Mouse (Mus musculus): ENCODE data around the gene Atp6ap1.
A peak's percentile ranks its signal among the peaks of the same experiment; 100 is the strongest.

Atp6ap1 gene

DNA sequence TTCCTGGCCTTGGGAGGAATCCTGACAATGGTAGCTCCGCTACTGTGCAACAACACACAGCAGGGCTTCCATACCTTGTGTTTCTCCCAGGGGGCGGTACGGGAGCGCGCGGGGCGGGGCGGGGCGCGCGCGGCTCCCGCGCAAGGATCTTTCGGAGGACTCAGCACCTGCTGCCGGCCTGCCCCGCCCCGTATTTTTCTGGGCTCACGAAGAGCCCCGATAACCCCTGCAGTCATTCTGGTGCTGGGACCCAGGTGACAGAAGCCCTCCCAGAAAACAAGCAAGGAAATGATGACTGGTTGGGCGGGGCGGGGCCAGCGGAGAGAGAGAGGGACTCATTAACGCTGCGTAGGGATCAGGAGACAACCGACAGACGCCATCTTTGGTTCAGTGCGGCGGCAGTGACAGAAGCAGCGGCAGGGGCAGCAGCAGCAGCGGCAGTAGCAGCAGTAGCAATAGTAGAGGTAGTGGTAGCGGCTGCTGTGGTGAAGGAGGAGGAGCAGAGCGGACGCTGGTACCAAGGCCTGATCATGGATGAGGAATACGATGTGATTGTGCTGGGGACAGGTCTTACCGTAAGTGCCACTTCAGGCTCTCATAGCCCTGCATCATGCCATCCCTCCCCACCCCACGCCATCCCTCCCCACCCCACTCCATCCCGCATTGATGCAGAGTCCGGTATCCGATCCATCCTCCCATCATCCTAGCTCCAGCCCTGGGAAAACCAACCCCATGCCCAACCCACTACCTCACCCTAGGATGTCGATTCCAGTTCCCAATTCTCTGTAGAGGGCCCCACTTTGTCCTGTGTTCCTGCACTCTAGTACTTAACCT, 8.2 kb downstream of the Atp6ap1 start, which contains the start of gene Gdi1:
Gdi1 (plus strand) TSS at position 132 of the 834 bp plus-strand sequence.
- DNase-seq: peak; percentile 83

DNA sequence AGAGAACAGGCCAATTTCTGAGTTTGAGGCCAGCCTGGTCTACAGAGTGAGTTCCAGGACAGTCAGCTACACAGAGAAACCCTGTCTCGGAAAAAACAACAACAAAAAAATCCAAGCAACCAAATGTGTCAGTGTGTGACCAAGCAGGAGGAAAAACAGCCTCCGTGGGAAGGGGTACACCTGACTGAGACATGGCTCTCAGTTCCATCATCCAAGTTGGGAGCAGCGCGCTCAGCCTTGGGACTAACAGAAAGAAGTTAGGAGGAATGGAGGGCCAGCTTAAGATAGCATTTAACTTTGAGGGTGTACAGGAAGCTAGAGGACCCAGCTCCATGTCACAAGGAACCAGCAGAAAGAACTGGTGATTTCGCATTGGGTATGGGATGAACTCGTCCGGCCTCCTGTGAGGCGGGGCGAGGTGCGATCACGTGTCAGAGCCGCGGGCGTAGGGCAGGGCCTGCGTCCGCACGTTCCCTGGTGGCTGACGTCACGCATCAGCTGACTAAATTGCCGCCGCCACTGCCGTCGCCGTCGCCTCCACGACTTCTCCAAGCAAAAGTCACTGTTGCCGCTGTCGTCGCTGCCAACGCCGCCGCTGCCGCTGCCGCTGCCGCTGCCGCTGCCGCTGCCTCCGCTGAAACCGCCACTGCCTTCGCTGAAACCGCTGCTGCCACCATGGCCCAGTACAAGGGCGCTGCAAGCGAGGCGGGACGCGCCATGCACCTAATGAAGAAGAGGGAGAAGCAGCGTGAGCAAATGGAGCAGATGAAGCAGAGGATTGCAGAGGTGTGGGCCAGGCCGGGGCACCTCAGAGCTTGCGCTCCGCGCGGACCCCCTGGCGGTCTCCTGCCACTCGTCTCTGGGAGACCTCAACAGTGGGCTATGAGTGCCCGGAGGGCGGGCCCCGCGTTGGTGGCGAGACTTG, 15.9 kb downstream of the Atp6ap1 start, which contains the start of gene Fam50a:
Fam50a (plus strand) TSS at position 494 of the 925 bp plus-strand sequence.
- DNase-seq: peak; percentile 87

DNA sequence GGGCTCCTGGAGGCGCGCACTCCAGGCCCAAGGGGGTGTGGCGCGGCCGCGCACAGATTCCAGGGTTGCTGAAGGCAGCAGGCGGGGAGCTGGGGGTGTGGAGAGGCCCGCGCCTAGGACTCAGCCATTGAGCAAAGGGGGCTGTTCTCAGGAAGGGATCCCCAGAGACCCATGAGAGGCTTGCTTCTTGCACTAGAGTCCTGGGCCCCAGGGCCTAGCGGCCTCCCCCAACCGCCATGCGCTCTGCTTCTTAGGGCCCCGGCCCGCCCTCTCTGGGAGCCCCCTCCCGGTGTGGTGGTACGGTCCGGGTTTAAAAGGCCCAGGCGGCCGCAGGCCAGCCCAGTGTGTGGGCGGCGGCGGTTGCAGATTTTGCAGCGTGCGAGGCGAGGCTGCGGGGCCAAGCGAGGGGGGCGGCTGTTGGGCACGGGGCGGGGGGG, 31.8 kb downstream of the Atp6ap1 start, which contains the start of gene Plxna3:
Plxna3 (plus strand) TSS at position 342 of the 437 bp plus-strand sequence.
- DNase-seq: peak; percentile 60

DNA sequence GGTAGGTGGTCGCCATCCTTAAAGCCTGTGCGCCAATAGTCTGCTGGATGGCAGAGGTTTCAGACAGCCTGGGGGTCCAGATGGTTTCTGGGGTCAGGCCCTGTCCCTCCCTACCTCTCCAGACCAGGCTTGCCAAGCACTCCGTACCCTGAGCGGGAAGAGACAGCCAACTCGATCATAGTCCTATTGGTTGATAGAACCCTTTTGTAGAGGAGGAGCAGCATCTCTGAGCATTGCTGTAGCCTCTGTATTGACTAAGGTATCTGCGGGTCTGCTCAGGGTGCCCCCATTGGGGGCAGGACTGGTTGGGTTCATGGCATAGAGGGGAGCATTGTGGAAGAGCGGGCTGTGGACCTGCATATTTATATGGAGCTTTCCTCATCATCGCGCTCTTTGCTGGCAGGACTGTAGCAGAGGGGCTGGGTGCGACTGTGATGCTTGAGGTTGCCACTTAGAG, 32.3 kb downstream of the Atp6ap1 start:
- DNase-seq: no peak

GRCm38 (mm10) chrX:74330166-74330930, 33.5 kb downstream of the Atp6ap1 start:
- DNase-seq: no peak

- peak; percentile 2 for DNase-seq
These were observed 56.0 kb downstream of the Atp6ap1 start for GRCm38 (mm10) chrX:74352645-74353466.

DNA sequence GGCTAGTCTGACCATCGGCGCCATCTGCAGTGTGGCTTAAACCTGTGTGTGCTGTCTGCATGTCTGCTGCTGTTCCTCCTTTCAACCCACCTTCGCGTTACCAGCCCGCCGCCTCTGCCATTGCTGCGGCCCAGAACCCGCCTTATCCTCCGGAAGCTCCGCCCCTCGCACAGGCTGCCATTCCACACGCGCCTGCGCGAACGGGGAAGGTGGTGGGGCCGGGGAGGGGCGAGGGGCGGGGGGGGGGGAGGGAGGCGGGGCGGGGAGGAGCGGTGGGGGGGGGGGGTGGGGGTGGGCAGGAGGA, 56.5 kb downstream of the Atp6ap1 start, which contains the start of gene Lage3:
Lage3 (minus strand) TSS at position 152 of the 304 bp plus-strand sequence.
- peak; percentile 83 for DNase-seq
